In the genomic region with DNA sequence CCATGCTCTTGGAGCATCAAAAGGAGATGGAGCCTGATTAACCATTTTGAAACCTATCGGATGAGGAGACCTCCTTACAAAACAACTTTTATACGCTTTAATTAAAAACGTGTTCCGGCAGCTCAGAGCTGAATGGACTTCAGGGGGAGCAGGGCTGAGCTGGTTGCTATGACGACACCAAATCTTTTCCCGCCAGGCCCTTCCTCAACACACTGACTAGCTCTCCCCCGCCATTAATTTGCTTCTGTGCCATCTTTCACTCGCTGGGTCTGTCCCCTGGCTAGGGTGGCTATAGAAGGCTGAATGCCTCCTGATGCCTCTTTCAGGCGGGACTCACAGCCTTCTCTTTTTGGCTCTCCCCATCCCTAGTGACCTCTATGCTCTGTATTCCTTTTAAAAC, we compare ENCODE assay signal across 14 mouse cellular contexts. TPM values are rescaled to one million over a fixed set of nuclear protein-coding genes. Genes with fewer than 3 reads are reported as not detected.
DNase-seq lines count a peak whose midpoint lies in the region; ATAC-seq and TF ChIP-seq lines count a peak whose summit lies in the region.
"Had no signal": no experiment of that assay in that cellular context is flagged by ENCODE, and none has a peak within 500 bp of the region (broad histone marks: within the 10 kb centered on the region; RNA-seq: fewer than 3 reads in every experiment).

No protein-coding gene starts in this region.

- ATAC-seq in lung, embryonic 14.5 days (ENCODE audit: insufficient read depth), result no peak
- ATAC-seq in forebrain, embryonic 14.5 days, result peak; percentile 65
- ATAC-seq in neural tube, embryonic 14.5 days (ENCODE audit: low read depth), result peak; percentile 55; the same call in 1 of the 2 replicates
- ATAC-seq: inflammation-experienced regulatory T-cells, adult 6 months had no signal

- no peaks in the 10 kb centered on the region for H3K36me3 ChIP-seq in lung, embryonic 14.5 days (ENCODE audit: insufficient read depth)
- H3K36me3 ChIP-seq in forebrain, embryonic 14.5 days (ENCODE audit: control insufficient read depth, insufficient read depth, low read length), result no peaks in the 10 kb centered on the region
- H3K36me3 ChIP-seq in neural tube, embryonic 14.5 days (ENCODE audit: control insufficient read depth, insufficient read depth, low read length), result no peaks in the 10 kb centered on the region
- H3K36me3 ChIP-seq: heart, embryonic 15.5 days; stomach, embryonic 15.5 days had no signal

- no peak overlapping the region for H3K4me3 ChIP-seq in lung, embryonic 14.5 days (ENCODE audit: low read depth, low read length)
- H3K4me3 ChIP-seq in forebrain, embryonic 14.5 days (ENCODE audit: low read depth, low read length), result no peak overlapping the region
- H3K4me3 ChIP-seq in neural tube, embryonic 14.5 days (ENCODE audit: low read depth, low read length), result no peak overlapping the region
- H3K4me3 ChIP-seq: heart, embryonic 15.5 days; stomach, embryonic 15.5 days had no signal

- peak; percentile 35 for DNase-seq in lung, embryonic 14.5 days
- DNase-seq in lung, postnatal 25 days (ENCODE audit: low spot score), result no peak
- DNase-seq in forebrain, embryonic 14.5 days (ENCODE audit: low spot score), result peak; percentile 53
- peak; percentile 46 for DNase-seq in mesoderm, embryonic 11.5 days (ENCODE audit: low read depth, low spot score)
- DNase-seq in spleen, postnatal 14 days (ENCODE audit: low spot score in 2 of 2), result no peak
- DNase-seq in right cerebral cortex, postnatal 36 days (ENCODE audit: low spot score in 2 of 2), result no peak
- no peak for DNase-seq in thymus, postnatal 14 days
- DNase-seq: adrenal gland, postnatal 14 days; layer of hippocampus, adult 9-11 months; right cerebral cortex, postnatal 4 days had no signal

- H3K27me3 ChIP-seq in lung, embryonic 14.5 days (ENCODE audit: insufficient read depth, low read length), result peaks cover 31% of the 10 kb centered on the region
- peaks cover 41% of the 10 kb centered on the region for H3K27me3 ChIP-seq in forebrain, embryonic 14.5 days (replicated peaks; ENCODE audit: control insufficient read depth, insufficient read depth, low read length)
- H3K27me3 ChIP-seq in neural tube, embryonic 14.5 days (ENCODE audit: control insufficient read depth, insufficient read depth, low read length), result peaks cover 40% of the 10 kb centered on the region

- no peak for TF ChIP-seq CTCF in lung, embryonic 14.5 days (IDR thresholded peaks at IDR 0.05; ENCODE audit: low read depth)

- H3K4me1 ChIP-seq in lung, embryonic 14.5 days (ENCODE audit: insufficient read depth), result no peaks in the 10 kb centered on the region; the same call in 1 of the 2 replicates
- H3K4me1 ChIP-seq in forebrain, embryonic 14.5 days (ENCODE audit: control insufficient read depth, insufficient read depth, low read length), result peaks cover 3% of the 10 kb centered on the region; the same call in 1 of the 2 replicates
- H3K4me1 ChIP-seq in neural tube, embryonic 14.5 days (ENCODE audit: control insufficient read depth, insufficient read depth, low read length), result no peaks in the 10 kb centered on the region

- H3K9me3 ChIP-seq in lung, embryonic 14.5 days (ENCODE audit: low read depth, low read length), result no peaks in the 10 kb centered on the region
- H3K9me3 ChIP-seq in forebrain, embryonic 14.5 days (replicated peaks; ENCODE audit: control insufficient read depth, low read length), result no peaks in the 10 kb centered on the region
- no peaks in the 10 kb centered on the region for H3K9me3 ChIP-seq in neural tube, embryonic 14.5 days (ENCODE audit: control insufficient read depth, low read length)
- H3K9me3 ChIP-seq: heart, embryonic 15.5 days; stomach, embryonic 15.5 days had no signal

- no peak overlapping the region for H3K27ac ChIP-seq in lung, embryonic 14.5 days (ENCODE audit: low read depth)
- no peak overlapping the region for H3K27ac ChIP-seq in forebrain, embryonic 14.5 days (ENCODE audit: low read depth, low read length)
- H3K27ac ChIP-seq in neural tube, embryonic 14.5 days (ENCODE audit: low read depth, low read length), result no peak overlapping the region
- H3K27ac ChIP-seq: heart, embryonic 15.5 days; stomach, embryonic 15.5 days had no signal

- H3K9ac ChIP-seq in lung, embryonic 14.5 days, result no peak overlapping the region
- no peak overlapping the region for H3K9ac ChIP-seq in forebrain, embryonic 14.5 days (ENCODE audit: low read length)
- no peak overlapping the region for H3K9ac ChIP-seq in neural tube, embryonic 14.5 days (replicated peaks; ENCODE audit: low read depth, low read length)
- H3K9ac ChIP-seq: heart, embryonic 15.5 days; stomach, embryonic 15.5 days had no signal

- H3K4me2 ChIP-seq in lung, embryonic 14.5 days, result no peak overlapping the region
- H3K4me2 ChIP-seq in forebrain, embryonic 14.5 days (ENCODE audit: low read length), result 0 out of 2 replicates have a peak overlapping the region, but pooled peaks have one; percentile 2
- H3K4me2 ChIP-seq in neural tube, embryonic 14.5 days (ENCODE audit: low read depth, low read length), result no peak overlapping the region
- H3K4me2 ChIP-seq: heart, embryonic 15.5 days; stomach, embryonic 15.5 days had no signal

- 25% methylated on average over 9 of the region's 9 CpGs for WGBS in lung, embryonic 14.5 days
- WGBS in forebrain, embryonic 14.5 days, result under 1% methylated on average over 9 of the region's 9 CpGs
- WGBS in neural tube, embryonic 14.5 days, result 8% methylated on average over 9 of the region's 9 CpGs

RNA-seq across cellular contexts. Expression of a gene that starts 16.2 kb away (rescaled TPM):
- 21.1 and 22.5 TPM in 2 replicates for polyA plus RNA-seq in lung, embryonic 14.5 days (2014; fragmentation: Nextera tagmentation; extraction: Ambion mirVana)
- polyA plus RNA-seq in forebrain, embryonic 14.5 days (2014; fragmentation: Nextera tagmentation; extraction: Ambion mirVana), result 0.63 and 0.75 TPM in 2 replicates
- polyA plus RNA-seq in neural tube, embryonic 14.5 days (2014; fragmentation: Nextera tagmentation; extraction: Ambion mirVana), result 0.76 and 0.80 TPM in 2 replicates
- polyA plus RNA-seq: inflammation-experienced regulatory T-cells, adult 6 months had no signal

RNA-seq across cellular contexts. Expression of a gene that starts 33.4 kb away (rescaled TPM):
- polyA plus RNA-seq in lung, embryonic 14.5 days (2014; fragmentation: Nextera tagmentation; extraction: Ambion mirVana), result 6.9 and 7.3 TPM in 2 replicates
- 0.24 and 0.61 TPM in 2 replicates for polyA plus RNA-seq in forebrain, embryonic 14.5 days (2014; fragmentation: Nextera tagmentation; extraction: Ambion mirVana)
- 0.81 and 0.82 TPM in 2 replicates for polyA plus RNA-seq in neural tube, embryonic 14.5 days (2014; fragmentation: Nextera tagmentation; extraction: Ambion mirVana)
- polyA plus RNA-seq: inflammation-experienced regulatory T-cells, adult 6 months had no signal

Comparison
In these comparisons a context has a peak if more than half of its experiments do, and no peak if none do; other contexts are left out.
1. DNase-seq: peak in lung, embryonic 14.5 days (single experiment), forebrain, embryonic 14.5 days (single experiment) and mesoderm, embryonic 11.5 days (single experiment); none in lung, postnatal 25 days (single experiment), spleen, postnatal 14 days (0 of 2), right cerebral cortex, postnatal 36 days (0 of 2) and thymus, postnatal 14 days (single experiment).
2. RNA of a gene that starts 16.2 kb away (polyA plus RNA-seq): 21.1 to 22.5 TPM in lung, embryonic 14.5 days; 0.76 to 0.80 TPM in neural tube, embryonic 14.5 days and 0.63 to 0.75 TPM in forebrain, embryonic 14.5 days; every median in the first group is over 10 times any median in the second.